In genomic region chr5:43309961-43310360, GRCm38 (mm10) we compare ENCODE assay signal across 18 mouse cellular contexts.
DNase-seq lines count a peak whose midpoint lies in the region; ATAC-seq lines count a peak whose summit lies in the region.
"Had no signal": no experiment of that assay in that cellular context is flagged by ENCODE, and none has a peak within 500 bp of the region (broad histone marks: within the 10 kb centered on the region; RNA-seq: fewer than 3 reads in every experiment).

No protein-coding gene starts in this region.

- peak; percentile 10 for DNase-seq in hindbrain, embryonic 11.5 days (ENCODE audit: low spot score)
- DNase-seq in neural tube, embryonic 10.5 days (ENCODE audit: extremely low spot score, low spot score) = no peak
- DNase-seq in kidney, adult 9 months = peak; percentile 83
- no peak for DNase-seq in right cerebral cortex, postnatal 14 days
- DNase-seq: cerebellum, adult 2 months; gastrocnemius, postnatal 25 days; lung, adult 2 months; thymus, postnatal 4 days had no signal

- H3K4me3 ChIP-seq in hindbrain, embryonic 11.5 days (ENCODE audit: low read depth, low read length) = no peak overlapping the region
- no peak overlapping the region for H3K4me3 ChIP-seq in hindbrain, embryonic 13.5 days
- H3K4me3 ChIP-seq in neural tube, embryonic 12.5 days = no peak overlapping the region
- H3K4me3 ChIP-seq: embryonic facial prominence, embryonic 12.5 days; forebrain, embryonic 15.5 days; heart, embryonic 13.5 days; left cerebral cortex, adult 2 months; neural tube, embryonic 15.5 days had no signal

- H3K9ac ChIP-seq in hindbrain, embryonic 11.5 days (ENCODE audit: low read depth, low read length) = no peak overlapping the region
- H3K9ac ChIP-seq in hindbrain, embryonic 13.5 days = no peak overlapping the region
- H3K9ac ChIP-seq in neural tube, embryonic 12.5 days = no peak overlapping the region
- H3K9ac ChIP-seq: embryonic facial prominence, embryonic 12.5 days; forebrain, embryonic 15.5 days; heart, embryonic 13.5 days; neural tube, embryonic 15.5 days had no signal

- H3K4me2 ChIP-seq in hindbrain, embryonic 11.5 days (replicated peaks; ENCODE audit: low read depth, low read length) = no peak overlapping the region
- no peak overlapping the region for H3K4me2 ChIP-seq in hindbrain, embryonic 13.5 days
- H3K4me2 ChIP-seq in neural tube, embryonic 12.5 days (replicated peaks) = no peak overlapping the region
- H3K4me2 ChIP-seq: embryonic facial prominence, embryonic 12.5 days; forebrain, embryonic 15.5 days; heart, embryonic 13.5 days; neural tube, embryonic 15.5 days had no signal

- no peak for ATAC-seq in hindbrain, embryonic 11.5 days (ENCODE audit: low FRiP score)
- no peak; the same call in 1 of the 2 replicates for ATAC-seq in hindbrain, embryonic 13.5 days (ENCODE audit: low FRiP score)
- peak; percentile 13; the same call in 1 of the 2 replicates for ATAC-seq in neural tube, embryonic 12.5 days (ENCODE audit: low FRiP score, low read depth)
- no peak for ATAC-seq in erythroid progenitor cell, adult 5-6 weeks (replicated peaks; ENCODE audit: low FRiP score, poor library complexity, severe bottlenecking)
- no peak for ATAC-seq in megakaryocyte, adult 5-6 weeks (ENCODE audit: poor library complexity, severe bottlenecking)
- ATAC-seq: forebrain, embryonic 15.5 days; inflammation-experienced regulatory T-cells, adult 6 months had no signal

- no peaks in the 10 kb centered on the region for H3K36me3 ChIP-seq in hindbrain, embryonic 11.5 days (ENCODE audit: control insufficient read depth, insufficient read depth, low read length)
- H3K36me3 ChIP-seq in hindbrain, embryonic 13.5 days = no peaks in the 10 kb centered on the region
- H3K36me3 ChIP-seq in neural tube, embryonic 12.5 days = no peaks in the 10 kb centered on the region
- H3K36me3 ChIP-seq: embryonic facial prominence, embryonic 12.5 days; forebrain, embryonic 15.5 days; heart, embryonic 13.5 days; neural tube, embryonic 15.5 days had no signal

- no peaks in the 10 kb centered on the region for H3K4me1 ChIP-seq in hindbrain, embryonic 11.5 days (replicated peaks; ENCODE audit: control insufficient read depth, insufficient read depth, low read length)
- H3K4me1 ChIP-seq in hindbrain, embryonic 13.5 days (replicated peaks) = 0 out of 2 replicates have a peak, but pooled peaks cover 5% of the 10 kb centered on the region
- no peaks in the 10 kb centered on the region for H3K4me1 ChIP-seq in neural tube, embryonic 12.5 days
- H3K4me1 ChIP-seq: embryonic facial prominence, embryonic 12.5 days; forebrain, embryonic 15.5 days had no signal

- no peaks in the 10 kb centered on the region for H3K27me3 ChIP-seq in hindbrain, embryonic 11.5 days (ENCODE audit: control insufficient read depth, insufficient read depth, low read length)
- no peaks in the 10 kb centered on the region for H3K27me3 ChIP-seq in hindbrain, embryonic 13.5 days
- H3K27me3 ChIP-seq in neural tube, embryonic 12.5 days (replicated peaks) = no peaks in the 10 kb centered on the region
- H3K27me3 ChIP-seq: embryonic facial prominence, embryonic 12.5 days; forebrain, embryonic 15.5 days; heart, embryonic 13.5 days; neural tube, embryonic 15.5 days had no signal

- WGBS in hindbrain, embryonic 11.5 days = 52% methylated on average over 4 of the region's 4 CpGs
- WGBS in hindbrain, embryonic 13.5 days = 38% methylated on average over 4 of the region's 4 CpGs
- 65% methylated on average over 4 of the region's 4 CpGs for WGBS in neural tube, embryonic 12.5 days

- H3K9me3 ChIP-seq in hindbrain, embryonic 11.5 days (ENCODE audit: control insufficient read depth, low read length) = no peaks in the 10 kb centered on the region
- H3K9me3 ChIP-seq in hindbrain, embryonic 13.5 days = no peaks in the 10 kb centered on the region
- H3K9me3 ChIP-seq in neural tube, embryonic 12.5 days = no peaks in the 10 kb centered on the region
- H3K9me3 ChIP-seq: embryonic facial prominence, embryonic 12.5 days; forebrain, embryonic 15.5 days; heart, embryonic 13.5 days; neural tube, embryonic 15.5 days had no signal

- H3K27ac ChIP-seq in hindbrain, embryonic 11.5 days (ENCODE audit: low read depth, low read length) = no peak overlapping the region
- no peak overlapping the region for H3K27ac ChIP-seq in hindbrain, embryonic 13.5 days
- no peak overlapping the region for H3K27ac ChIP-seq in neural tube, embryonic 12.5 days
- H3K27ac ChIP-seq: embryonic facial prominence, embryonic 12.5 days; forebrain, embryonic 15.5 days; heart, embryonic 13.5 days; left cerebral cortex, adult 2 months; neural tube, embryonic 15.5 days had no signal

Comparison
In these comparisons a context has a peak if more than half of its experiments do, and no peak if none do; other contexts are left out.
1. DNase-seq: peak in hindbrain, embryonic 11.5 days (single experiment) and kidney, adult 9 months (single experiment); none in neural tube, embryonic 10.5 days (single experiment) and right cerebral cortex, postnatal 14 days (single experiment).